Mouse (Mus musculus) lung, adult 18-20 months (tissue): ENCODE data around the gene Dnah5.
"Not testable (repeated sequence)": the region's sequence is repeated elsewhere in the genome, so short reads cannot be mapped to it uniquely, and the experiment has no call there.

Source experiments
- DNase-seq, 2 experiments: peaks; one replicate each; pipeline ENCODE4 v3.0.0; 2022; ENCODE audit warnings: mixed read lengths in 2 of 2

Gene Dnah5

DNA sequence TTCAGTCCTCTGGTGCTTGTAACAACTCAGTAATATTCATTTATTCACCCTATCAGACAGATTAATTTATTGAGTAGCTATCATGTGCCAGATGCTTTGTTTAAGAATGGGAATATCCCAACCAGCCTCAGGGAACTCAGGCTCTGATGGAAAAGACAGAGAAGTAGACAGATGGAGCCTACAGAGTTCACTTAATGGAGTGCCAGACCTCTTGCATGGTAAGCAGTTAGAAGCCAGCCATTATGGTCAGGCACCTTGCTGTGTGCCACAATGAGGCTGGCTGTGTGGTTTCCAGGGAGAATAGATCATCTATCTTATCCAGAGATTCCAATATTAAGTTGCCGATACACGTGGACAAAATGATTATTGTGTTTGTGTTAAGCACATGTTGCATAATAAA lies 104.3 kb downstream of the Dnah5 start:
- DNase-seq = no peak

DNA sequence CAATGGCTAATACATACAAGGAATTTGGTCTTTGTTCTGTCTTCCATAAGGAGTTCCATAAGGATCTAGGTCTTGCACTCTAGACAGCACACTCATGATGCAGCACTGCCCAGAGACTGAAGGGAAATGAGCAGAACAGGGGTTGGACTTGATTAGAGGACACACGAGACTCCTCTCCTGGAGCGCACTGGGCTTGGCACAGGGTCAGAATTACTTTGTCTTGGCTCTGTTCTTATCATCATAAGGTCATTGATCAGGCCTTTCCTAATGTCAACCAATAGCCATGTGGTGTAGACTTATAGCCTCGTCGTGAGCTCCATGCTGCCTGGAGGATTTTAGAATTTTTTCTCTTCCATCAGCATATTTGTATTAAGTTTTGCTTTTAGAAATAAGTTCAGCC lies 107.0 kb downstream of the Dnah5 start:
- no peak for DNase-seq

DNA sequence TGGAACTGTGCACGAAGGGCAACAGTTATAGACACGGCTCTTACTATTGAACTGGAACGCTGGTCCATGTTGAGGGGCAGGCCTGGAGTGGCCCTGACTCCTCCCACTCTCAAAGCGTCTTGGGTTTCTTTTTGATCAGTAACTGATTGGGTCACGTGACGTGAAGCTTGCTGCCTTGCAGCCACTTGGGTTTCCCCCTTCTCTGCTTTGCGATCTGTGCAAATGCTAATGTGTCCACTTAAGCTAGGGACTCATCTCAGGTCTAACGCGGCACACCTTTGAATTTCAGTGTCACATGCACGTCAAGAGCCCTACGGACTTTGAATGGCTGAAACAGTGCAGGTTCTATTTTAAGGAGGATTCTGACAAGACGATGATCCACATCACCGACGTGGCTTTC lies 109.9 kb downstream of the Dnah5 start:
- DNase-seq = no peak

DNA sequence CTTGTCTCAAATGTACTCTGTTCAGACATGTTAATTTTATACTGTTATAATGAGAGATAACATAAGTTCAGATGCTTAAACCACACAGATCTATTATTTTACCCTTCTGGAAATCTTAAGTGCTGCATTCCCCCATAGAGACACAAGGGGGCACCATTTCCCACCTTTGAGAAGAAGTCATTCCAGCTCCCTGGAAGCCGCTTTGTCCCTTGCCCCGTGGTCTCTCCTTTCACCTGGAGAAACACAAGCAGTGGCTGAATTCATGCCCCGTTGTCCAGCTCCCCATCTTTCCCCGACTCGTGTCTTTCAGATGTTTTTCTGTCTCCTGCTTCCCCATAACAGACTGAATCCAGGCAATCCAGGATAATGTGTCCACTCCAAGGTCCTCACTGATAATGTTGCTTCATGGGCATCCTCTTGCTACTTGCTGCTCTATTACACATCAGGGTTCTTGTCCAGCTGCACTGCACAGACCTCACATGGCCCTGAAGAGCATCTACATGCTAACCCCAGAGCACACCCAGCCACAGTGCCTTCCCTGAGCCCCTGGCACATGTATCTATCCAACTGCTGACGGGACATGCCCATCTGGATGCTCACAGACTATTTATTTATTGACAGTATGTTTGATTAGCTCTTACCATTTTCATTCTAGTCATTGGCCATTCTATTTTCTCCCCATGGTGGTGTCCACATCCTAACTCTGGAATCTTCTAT lies 112.4 kb downstream of the Dnah5 start:
- peak in 1 of 2 experiments; percentile 12 for DNase-seq

DNA sequence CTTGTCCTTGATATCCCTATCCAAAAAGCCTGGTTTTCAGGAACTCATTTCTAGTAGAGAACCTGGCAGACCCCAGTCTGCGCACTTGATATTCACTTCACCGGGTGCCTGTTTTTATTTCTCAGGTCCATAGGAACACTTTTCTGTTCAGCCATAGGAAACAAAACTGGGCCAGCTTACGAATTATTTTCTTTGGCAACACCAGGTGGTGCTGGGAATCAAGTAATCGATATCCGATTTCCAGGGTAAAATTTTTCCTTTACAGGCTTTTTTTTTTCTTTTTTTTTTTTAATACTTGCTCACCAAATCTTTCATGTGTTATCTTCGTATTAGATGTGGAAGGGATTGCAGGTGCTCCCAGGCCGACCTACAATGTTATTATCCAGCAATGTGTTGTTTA lies 119.0 kb downstream of the Dnah5 start:
- DNase-seq = no peak

DNA sequence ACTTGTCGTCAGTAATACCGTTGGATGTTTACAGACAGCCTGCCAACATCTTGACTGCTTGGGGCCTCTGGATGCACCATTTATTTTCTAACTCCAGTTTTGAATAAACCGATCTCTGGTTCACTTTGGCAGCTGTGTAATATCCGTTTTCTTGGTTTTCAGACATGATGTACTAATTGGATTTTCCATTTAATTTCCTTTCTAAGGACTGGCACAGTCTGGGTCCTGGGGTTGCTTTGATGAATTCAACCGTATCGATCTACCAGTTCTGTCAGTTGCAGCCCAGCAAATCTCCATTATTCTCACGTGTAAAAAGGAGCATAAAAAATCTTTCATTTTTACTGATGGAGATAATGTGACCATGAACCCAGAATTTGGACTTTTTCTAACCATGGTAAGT lies 123.4 kb downstream of the Dnah5 start:
- DNase-seq = no peak

DNA sequence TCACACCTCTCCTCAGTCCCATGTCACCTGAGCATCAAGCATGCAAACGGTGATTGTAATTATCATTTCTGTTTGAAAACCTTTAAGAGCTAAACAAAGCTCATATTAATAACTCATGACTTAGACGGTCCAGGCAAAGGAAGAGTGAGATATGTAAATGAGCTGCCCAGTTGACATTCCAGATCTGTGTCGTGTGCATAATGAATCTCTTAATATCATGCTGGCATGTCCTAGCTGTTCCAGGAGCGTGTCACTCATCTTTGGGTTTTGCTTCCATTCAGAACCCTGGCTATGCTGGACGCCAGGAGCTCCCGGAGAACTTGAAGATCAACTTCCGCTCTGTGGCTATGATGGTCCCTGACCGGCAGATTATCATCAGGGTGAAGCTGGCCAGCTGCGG lies 123.9 kb downstream of the Dnah5 start:
- no peak for DNase-seq

DNA sequence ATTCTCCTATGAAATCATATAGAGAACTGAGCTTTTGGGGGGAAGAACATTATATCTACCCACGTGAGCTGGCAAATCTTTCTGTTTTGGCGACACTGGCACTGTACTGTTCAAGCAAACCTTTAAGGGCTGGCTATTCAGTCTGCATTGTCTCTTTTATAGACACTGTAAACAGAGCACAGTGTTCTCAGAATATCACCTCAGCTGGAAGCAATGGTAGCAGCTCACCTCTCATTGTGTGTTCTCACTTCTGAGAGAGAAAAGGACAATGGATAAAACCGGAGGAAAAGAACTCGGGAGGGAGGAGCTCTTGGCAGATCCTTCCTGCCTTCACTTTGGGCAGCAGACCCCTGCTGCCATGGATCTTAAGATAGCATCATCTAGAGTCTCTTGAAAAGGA lies 137.6 kb downstream of the Dnah5 start:
- DNase-seq = no peak

DNA sequence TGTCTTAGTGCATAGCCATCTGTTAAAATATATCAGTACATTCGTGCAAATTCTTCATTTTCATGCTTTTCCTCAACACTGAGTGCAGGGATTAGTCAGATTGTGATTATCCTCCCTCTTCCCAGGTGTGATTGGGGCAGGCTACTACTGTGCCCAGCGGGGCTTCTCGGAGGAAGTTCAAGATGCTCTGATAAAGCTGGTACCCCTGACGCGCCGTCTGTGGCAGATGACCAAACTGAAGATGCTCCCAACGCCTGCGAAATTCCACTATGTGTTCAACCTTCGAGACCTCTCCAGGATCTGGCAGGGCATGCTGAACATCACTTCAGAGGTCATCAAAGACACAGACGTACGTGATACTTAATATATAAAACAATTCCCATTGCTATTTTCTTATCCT lies 164.0 kb downstream of the Dnah5 start:
- DNase-seq = no peak

DNA sequence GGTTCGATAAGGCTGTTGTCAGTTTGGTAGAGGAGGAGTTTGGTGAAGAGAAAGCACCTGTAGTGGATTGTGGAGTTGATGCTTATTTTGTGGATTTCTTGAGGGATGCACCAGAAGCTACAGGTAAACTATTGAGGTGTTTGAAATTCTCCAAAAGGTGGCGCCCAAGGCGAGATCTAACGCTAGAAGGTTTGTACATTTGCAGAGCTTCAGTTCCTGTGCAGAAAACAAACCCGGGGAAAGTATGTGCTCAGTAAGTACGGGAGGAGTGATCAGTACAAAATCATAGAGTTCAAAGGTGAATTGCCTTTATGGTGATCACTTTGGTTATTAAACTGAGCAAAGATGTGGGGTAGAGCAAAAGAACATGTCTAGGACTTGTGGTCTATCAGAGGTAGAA lies 166.9 kb downstream of the Dnah5 start:
- no peak for DNase-seq

DNA sequence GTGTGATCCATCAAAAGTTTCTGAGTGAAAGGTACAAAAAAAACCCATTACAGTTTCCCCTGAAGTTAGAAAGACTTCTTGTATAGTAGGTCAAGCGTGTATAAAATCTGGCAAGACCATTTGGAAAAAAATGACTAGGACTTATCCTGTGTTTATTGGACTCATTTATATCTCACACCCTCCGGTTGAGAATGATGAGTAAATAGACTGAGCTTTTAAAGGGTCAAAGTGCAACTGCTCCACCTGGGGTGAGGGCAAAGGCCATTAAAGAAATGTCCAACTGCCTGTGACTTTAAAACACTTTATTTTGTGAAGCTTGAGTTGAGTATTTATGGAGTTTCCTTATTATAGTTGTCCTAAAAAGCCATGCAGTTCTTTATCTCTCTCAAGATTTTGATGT lies 168.0 kb downstream of the Dnah5 start:
- no peak for DNase-seq

DNA sequence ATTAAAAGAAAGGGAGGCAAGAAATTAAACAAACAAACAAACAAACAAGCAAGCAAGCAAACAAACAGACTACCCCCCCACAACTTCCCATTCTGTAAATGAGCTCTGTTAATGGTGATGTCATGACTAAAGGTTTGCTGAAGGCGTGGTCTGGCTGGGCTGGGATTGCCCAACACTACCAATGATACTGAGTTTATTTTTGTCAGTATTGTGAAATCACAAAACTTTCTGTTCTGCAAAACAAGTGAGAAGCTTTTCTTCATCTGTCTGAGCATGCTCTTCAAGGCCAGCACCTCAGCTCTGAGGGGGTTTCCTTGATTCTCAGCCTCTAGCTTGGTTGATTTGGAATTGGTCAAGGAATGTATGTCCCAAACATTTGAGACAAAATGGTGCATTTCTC lies 170.8 kb downstream of the Dnah5 start:
- DNase-seq = peak; percentile 3

DNA sequence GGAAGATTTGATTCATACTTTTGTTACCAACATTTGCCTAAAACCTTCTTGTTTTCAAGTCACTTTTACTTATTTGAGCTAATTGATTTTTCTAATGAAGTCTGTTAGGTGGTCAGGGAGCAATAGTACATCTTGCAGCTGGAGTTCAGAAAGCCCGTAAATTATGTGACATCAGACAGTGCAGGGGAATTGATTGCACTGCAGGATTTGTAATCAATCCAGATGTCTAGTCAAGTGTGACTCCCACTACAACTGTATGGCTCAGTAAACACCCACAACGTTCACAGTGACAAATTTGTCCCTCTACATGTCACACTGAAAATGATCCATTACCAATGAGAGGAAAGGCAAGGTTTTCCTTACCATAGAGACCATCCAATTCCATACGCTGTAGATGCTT lies 177.4 kb downstream of the Dnah5 start:
- DNase-seq = no peak

DNA sequence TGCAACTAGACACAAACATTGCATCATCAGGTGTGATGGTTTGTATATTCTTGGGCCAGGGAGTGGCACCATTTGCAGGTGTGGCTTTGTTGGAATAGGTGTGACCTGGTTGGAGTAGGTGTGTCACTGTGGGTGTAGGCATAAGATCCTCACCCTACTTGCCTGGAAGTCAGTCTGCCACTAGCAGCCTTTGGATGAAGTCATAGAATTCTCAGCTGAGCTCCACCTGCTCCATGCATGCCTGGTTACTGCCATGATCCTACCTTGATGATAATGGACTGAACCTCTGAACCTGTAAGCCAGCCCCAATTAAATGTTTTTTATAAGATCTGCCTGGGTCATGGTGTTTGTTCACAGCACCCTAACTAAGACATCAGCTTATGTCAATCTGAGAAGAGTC lies 190.2 kb downstream of the Dnah5 start:
- not testable (repeated sequence) for DNase-seq

DNA sequence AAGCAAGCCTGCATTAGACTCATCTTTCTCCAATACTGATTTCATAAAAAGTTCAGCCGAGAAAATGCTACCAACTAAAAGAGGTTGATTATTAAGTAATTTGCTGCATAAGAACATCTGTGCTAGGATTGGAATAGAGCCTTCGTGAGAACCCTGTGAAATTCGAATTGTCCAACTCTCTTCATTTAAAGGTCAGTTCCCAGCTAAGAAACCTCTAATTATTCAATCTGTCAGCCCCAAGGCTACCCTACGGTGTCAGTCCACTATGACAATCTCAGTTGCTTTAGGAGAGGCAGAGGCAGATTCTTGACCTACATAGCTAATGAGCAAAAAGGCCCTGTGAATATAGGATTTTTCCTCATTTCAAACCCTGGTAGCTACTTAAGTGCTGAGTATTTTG lies 191.9 kb downstream of the Dnah5 start:
- no peak for DNase-seq

DNA sequence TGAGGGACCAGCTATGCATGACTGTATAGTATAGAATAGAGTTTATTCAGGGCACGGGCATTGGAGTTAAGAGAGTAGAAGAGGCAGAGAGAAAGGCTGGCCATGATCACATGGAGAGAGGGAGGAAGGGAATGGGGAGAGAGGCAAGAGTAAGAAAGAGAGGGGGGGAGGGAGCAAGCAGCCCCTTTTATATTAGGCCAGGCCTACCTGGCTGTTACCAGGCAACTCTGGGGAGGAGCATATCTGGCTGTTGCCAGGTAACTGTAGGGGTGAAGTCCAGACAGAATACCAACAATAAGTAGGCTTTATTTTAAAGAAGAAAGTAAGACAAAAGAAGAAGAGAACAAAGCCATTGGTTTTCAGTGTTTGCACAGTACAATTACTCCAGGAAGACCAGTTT lies 194.9 kb downstream of the Dnah5 start:
- no peak for DNase-seq

DNA sequence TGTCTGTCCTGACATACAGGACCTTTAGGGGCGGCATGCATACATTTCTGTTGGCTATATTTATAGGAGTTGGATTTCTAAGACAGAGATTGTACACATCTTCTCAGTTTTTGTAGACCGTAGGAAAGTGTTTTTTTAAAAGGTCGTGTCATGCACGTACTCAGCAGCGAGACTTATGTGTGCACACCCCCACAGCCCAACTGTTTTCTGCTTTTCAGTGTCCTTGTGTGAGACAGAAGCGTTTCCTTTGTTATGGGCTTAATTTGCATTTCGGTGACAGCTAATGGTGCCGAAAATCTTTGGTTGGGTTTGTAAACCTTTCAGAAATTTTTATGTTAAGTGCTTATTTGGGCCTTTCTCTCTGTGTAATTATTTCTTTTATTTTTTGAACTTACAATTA lies 195.7 kb downstream of the Dnah5 start:
- no peak for DNase-seq

DNA sequence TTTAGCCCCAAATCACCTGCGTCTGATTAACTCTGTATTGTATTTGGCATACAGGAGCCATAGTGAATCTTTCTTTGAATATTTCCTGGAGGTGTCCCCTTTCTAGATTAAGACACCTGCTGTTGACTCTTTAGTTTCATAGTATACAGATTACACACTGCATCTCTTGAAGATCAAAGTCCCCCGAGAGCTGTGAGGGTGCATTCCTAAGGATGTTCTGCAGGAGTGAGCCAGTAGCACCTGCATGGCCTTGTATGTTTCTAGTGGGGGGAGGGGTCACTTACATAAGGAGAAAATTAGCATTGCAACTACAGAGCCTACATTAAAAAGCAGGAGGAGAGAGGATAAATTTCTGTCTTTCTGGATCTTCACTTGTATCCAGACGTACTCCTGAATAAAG lies 201.1 kb downstream of the Dnah5 start:
- DNase-seq = no peak

DNA sequence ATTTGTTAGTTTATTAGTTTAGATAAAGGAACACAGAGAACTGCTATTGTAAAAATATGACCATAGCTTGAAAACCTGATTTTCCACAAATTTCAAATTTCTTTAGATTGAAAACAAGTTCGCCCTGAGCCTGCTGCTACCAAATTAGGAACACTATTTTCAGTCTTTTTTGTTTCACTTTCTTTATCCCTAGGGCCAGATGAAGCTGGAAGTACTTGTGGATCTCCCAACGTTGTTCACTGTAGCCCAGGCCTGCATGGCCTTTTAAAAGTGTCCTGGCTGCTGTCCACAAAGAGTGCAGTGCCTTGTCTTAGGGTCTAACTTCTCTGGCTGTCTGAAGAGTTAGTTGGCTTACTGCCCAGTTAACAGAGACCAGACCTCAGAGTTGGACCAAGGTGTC lies 201.6 kb downstream of the Dnah5 start:
- DNase-seq = no peak

DNA sequence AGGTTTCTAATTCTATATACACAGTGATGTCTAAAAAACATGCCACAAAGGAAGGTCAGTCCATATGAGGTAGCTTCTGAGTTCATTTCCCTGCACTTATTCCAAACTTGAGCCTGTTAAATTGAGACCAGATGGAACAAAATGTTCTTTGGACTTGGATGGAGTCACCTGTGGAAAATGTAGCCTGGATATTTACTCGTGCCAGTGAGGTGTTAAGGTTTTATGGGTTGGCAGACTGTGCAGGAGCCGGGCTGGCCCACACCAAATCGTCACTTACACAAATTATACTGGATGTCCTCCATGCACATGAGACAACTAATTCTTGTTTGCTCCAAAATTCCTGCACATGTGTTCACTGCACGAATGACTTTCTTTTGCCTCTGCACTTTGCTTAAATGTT lies 236.2 kb downstream of the Dnah5 start:
- no peak for DNase-seq

DNA sequence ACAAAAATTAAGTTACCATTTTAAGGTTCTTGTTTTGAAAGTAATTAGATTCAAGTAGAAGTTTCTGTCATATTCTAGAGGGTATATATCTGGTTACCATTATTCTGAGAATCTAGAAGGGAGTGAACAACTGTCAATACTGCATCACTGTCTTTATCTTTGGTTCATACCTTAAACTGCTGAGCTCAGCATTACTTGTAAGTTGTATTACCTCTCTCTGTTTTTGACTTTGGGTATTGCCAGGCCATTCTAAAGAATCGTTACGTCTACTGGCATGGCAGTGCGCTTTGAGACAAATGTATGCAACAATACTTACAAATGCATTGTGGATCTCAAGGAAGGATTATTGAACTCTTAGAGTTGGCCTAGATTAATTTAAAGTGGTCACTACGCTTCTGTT lies 240.9 kb downstream of the Dnah5 start:
- DNase-seq = no peak

DNA sequence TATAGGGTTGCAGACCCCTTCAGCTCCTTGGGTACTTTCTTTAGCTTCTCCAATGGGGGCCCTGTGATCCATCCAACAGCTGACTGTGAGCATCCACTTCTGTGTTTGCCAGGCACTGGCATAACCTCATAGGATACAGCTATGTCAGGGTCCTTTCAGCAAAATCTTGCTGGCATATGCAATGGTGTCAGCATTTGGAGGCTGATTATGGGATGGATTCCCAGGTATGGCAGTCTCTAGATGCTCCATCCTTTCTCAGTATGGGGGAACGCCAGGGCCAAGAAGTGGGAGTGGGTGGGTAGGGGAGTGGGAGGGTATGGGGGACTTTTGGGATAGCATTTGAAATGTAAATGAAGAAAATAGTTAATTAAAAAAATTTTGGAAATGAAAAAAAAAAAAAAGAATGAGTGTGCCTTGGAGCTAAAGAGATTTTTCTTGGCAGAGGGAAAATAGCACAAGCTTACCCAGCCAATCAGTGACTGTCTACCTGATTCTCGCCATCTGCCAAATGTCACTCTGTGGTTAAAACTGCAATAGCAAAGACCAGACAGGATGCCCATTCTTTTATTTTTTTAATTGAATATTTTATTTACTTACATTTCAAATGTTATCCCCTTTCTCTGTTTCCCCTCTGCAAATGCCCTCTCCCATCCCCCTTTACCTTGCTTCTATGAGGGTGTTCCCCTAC lies 257.7 kb downstream of the Dnah5 start:
- DNase-seq = not testable (repeated sequence)

DNA sequence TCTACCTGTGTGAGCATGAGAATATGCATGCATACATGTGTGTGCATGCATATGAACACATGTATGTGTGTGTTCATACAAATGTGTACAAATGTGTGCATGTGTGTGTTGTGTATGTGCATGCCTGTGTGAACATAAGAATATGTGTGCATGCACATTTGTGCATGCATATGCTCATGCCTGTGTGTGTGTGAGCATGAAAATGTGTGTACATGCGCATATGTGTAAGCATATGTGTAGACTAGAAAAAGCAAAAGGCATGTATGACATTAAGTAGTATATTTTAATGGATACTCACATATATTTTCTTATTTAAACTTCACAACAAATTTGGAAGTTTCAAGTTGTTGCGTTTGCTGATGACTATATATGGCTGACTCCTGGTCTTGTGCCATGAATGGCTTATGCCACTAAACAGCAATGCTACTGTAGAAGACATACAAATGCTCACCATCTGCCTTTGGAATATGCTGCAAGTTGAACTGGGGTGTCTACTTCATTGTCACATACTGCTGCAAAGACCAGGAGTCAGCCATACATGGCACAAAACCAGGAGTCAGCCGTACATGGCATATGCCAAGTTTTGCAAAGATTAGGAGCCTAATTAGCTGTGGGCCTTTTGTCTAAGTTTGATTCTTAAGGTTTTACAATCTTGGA lies 263.2 kb downstream of the Dnah5 start:
- DNase-seq = no peak

DNA sequence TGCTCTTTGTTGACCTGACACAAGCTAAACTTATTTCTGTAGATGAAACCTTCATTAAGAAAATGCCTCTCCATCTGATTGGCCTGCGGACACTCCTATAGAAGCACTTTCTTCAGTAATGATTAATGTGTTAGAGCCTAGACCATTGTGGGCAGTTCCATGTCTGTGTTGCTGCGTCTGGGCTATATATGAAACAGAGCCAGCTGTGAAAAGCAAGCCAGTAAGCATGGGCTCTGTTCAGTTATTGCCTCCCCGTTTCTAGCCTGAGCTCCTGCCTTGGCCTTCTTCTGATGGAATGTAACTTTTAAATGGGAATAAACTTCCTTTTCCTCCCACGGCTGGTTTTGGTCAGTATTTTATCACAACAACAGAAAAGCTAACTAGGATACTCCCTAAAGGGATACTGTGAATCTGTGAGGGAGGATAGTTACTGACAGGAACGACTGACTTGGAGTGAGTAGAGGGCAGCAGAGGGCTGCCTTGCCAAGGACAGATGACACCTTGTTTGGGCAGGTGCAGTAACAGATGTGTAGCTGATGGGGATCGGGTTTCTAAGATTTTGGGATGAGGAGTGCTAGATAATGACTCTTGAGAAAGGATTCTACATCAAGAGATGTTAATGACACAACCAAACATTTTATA lies 270.3 kb downstream of the Dnah5 start:
- no peak for DNase-seq
